Mouse (Mus musculus) thymus, postnatal 4 days (tissue): Measurements from ENCODE around the gene Slit2.

Experiments
- DNase-seq: peaks from one replicate; pipeline ENCODE4 v3.0.0; 2021

The Slit2 gene

DNA sequence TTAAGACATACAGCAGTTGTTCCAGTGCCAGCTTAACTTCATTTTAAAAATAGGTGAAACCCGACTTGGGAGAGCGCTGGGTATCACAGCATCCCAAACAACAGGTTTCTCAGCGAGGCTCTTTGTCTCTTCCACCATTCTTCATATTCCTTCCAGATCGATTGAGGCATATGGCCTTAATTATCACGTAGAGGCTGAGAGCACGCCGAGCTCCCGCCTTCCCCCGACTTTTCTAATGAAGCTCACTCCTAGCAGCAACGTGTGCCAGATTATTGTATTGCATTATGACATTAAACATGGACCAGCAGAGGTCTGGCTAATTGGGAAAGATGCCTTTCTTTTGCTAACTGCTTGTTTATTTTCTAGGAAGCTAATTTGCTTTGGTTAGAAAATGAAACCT lies 75.7 kb downstream of the Slit2 start:
- no peak for DNase-seq

DNA sequence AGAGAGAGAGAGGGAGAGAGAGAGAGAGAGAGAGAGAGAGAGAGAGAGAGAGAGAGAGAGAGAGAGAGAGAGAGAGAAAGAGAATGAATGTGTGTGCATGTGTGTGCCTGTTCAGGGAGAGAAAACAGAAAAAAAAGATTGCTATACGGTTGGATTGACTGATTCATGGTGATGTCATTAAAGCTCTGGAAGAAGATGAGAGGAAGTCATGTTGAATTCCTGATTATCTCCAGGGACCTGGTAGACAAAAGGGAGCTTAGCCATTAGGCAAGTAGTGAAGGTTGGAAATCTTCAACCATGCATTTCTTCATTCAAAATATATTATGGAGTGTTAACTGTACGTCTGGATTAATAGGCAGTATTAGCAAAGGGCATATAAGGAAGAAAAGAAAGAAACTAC lies 77.8 kb downstream of the Slit2 start:
- DNase-seq: no peak

DNA sequence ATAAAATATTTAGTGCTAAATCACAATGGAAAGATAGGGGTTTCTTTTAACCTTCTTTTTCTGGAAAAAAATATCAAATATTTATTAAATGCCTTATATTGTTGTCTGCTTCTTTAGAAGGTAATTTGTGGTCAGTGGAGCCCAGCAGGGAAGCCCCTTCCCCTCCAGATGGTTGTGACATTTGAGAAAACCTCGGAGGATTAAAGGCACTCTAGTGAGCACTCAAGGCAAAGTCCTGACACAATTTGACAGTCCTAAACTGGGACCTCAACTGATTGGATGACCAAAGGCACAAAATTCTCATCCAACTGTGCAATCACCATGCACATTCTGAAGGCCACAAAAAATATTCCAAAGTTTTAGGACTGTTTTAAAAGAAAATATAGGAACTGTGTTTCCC lies 95.8 kb downstream of the Slit2 start:
- no peak for DNase-seq

DNA sequence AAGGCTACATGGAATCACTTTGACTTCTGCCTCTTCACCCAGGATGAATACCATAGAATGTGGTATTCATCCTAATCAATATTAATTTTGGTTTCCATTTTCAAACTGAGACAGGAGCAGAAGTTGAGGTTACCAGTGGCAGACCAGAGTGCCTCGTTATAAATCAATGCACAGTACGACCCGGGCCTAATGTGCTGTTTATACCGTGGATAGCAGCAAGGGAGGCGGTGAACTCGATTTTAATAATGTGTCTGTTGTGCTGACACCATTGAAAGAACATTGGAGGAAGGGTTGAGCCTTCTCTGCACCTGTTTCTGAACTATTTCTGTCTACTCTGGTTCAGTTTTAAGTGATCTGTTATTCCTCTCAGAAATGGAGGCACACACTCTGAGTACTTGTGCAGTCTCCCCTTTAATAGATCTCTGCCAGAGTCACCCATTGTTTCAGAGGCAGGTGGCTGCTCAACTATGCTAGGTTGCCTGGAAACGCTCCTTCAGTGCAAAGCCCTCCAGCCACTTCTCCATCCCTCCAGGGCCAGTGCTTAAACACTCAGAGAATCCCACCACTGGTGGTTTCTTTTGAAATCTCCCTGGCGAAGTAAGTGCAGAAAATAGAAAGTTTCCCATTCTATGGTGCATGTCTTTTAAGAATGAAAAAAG lies 98.4 kb downstream of the Slit2 start:
- DNase-seq: no peak

DNA sequence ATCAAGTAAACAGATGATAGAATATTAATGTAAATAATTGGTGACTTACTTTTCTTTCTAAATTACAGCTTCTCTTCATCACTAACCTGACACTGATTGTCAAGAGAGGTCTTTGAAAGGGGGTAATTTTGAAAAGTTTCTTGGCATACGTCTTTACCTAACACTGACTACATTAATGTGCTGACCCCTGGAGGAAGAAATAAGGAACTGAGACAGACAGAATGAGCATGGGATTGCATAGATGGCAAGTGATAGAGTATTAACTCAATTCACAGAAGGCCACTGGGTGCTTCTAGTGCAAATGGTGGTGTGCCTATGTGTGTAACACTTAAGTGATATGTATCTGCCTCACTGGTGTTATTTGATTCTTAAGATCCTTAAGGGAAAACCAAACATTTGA lies 130.5 kb downstream of the Slit2 start:
- DNase-seq: no peak

GRCm38 (mm10) chr5:48114969-48115537 lies 132.1 kb downstream of the Slit2 start:
- no peak for DNase-seq

DNA sequence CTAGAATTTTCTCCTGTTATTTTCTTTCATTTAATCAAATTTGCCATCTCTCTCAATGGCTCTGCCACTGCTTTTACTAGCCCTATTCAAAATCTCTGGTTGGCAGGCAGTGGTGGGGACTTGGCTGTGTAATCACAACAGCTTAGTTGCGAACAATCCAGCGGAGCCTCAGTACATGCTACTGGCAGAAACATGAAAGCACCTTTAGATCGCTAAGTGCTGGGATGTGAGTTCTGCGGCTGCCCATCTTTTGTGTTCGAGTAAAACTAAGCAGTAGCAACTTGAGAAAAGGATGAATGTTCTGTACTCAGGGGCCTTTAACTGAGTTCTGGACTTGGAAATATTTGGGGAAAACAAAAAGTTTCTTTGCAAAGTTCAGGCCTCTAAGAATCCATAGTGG lies 139.7 kb downstream of the Slit2 start:
- DNase-seq: no peak

- DNase-seq: no peak
Measured at GRCm38 (mm10) chr5:48125770-48126423, 143.0 kb downstream of the Slit2 start.

- DNase-seq: no peak
Measured at GRCm38 (mm10) chr5:48129981-48130380, 147.0 kb downstream of the Slit2 start.

- no peak for DNase-seq
Measured at GRCm38 (mm10) chr5:48136571-48136970, 153.6 kb downstream of the Slit2 start.

DNA sequence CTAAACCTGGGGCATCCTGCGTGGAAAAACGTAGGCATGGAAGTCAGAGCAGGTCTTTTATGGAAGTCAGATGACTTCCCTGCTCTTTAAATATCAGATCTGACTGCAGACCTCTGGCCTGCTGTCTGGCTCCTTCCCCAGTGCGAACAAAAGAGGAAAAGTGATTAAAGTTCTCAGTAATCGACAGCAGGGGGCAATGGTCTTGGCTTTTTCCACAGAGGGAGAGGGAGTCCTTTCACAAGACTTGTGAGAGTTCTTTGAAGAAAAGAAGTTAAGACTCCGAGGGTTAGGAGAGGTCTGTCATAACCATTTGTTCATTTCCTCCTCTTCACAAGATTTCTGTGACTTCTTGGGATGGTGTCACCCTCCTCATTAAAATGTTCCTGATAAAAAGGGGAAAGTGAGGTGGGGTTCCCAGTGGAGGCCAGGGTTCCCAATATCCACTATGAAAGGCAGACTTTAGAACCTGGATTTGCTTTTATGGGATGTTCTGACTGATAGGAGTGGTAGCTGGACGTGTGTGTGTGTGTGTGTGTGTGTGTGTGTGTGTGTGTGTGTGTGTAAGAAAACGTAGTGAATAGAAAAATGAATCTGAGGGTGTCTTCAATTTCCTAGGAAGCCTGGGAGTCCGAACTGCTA lies 156.0 kb downstream of the Slit2 start:
- DNase-seq: no peak

DNA sequence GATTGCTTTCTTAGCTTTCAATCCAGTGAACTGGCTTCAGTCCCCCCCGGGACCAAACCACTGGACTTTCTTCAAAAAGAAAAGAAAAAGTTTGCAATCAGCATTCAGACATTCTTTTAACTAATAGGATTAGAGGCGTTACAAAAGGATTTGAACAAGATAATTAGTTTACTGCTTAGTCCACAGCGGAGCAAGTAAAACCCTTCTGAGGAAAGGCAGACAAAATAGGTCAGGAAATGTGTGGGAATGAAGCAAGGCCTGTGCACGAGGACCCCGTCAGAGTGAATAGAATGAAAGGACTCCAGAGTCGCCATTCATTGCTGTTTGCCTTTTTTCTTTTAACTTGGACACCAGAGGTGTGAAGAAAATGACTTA lies 156.5 kb downstream of the Slit2 start:
- no peak for DNase-seq

- DNase-seq: no peak
Measured at GRCm38 (mm10) chr5:48146082-48146481, 163.1 kb downstream of the Slit2 start.

DNA sequence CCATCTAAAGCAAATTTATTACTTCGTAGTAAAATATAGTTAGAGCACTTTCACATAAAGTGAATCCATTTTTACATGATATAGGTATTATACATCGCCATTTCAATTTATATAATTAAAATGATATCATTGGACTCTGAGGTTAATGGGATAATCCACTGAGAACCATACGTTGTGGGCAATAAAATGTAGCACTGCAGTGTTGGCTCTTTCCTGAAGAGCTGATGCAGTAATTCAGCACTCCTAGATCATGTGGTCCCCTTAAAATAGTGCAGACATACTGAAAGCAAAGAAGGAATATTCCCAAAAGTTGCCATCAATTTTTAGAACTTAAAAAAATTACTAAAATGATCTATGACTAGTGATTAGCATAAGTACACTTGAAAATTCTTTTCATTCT lies 177.9 kb downstream of the Slit2 start:
- no peak for DNase-seq

GRCm38 (mm10) chr5:48181646-48182302 lies 198.8 kb downstream of the Slit2 start:
- no peak for DNase-seq

DNA sequence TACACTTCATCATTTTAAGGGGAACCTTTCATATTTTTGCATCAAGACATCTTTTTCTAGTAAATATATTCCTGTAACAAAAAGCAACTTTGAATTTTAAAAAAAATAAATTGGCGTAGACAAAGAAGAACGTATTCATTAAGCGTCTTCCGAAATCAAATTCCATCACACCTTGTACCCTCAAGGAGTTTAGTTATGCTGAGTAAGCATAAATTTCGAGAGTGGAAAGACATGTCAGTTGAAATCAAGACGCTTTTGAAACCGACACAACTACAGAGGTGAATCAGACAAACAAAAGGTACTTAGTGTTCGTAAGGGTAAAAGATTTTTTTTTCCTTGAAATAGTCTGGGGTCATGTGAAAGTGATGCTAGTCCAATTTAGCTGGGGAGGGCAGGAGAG lies 201.4 kb downstream of the Slit2 start:
- no peak for DNase-seq

- DNase-seq: no peak
Measured at GRCm38 (mm10) chr5:48187819-48188218, 204.9 kb downstream of the Slit2 start.

- no peak for DNase-seq
Measured at GRCm38 (mm10) chr5:48199380-48199779, 216.4 kb downstream of the Slit2 start.

DNA sequence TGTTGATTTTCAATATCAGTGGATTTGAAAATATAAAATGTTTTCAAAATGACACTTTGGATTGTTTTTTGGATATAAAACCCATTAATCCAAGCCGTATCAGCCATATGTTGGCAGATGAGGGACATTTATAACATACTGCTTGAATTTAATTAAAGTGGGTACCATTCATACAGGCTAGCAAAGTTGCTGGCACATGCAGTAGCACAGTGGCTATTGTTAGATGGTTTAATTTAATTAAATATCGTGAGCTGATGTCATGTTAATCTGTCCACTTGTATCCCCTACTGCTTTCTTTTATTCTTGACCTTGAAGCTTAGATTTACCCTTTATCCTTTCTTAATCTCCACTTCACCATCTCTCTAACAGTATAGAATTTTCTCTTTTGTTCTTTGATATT lies 232.3 kb downstream of the Slit2 start:
- DNase-seq: no peak

GRCm38 (mm10) chr5:48219624-48220155 lies 236.8 kb downstream of the Slit2 start:
- no peak for DNase-seq

- DNase-seq: no peak
Measured at GRCm38 (mm10) chr5:48225500-48225899, 242.6 kb downstream of the Slit2 start.

DNA sequence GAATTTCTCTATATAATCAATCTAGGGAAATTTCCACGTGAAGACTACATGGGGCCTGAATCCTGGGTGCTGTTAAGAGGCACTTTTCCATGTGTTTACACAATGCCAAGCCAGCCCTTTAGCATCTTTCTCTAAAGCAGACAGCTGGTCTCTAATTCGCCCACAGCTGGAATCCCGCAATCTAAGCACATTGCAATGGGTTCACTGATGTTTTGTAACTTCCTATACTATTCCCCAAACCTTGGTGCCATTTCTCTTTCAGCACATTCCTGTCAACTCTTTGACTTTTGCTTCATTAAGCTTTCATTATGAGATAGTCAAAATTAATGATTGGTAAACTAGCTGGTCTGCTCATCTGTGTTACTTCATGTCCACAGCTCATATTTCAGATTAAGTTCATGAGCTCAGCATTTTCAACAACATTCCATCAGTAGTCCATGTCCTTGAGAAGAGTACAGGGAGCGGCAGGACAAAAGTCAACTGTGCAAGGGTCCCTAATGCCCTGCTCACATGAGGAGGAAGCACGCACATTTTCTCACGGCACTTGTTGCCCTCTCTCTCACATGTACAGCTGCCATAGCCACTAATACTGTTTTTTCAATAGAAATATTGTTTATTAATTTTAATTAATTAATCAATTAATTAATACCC lies 247.6 kb downstream of the Slit2 start:
- DNase-seq: no peak

GRCm38 (mm10) chr5:48234728-48235127 lies 251.8 kb downstream of the Slit2 start:
- no peak for DNase-seq
